Mouse (Mus musculus) lung, adult 18-20 months (tissue): Measurements from ENCODE around the gene Nudt8.
"Not testable (repeated sequence)": the region's sequence is repeated elsewhere in the genome, so short reads cannot be mapped to it uniquely, and the experiment has no call there.

Experiments used
- DNase-seq, 2 experiments: peaks; one replicate each; pipeline ENCODE4 v3.0.0; 2022; ENCODE audit warnings: mixed read lengths in 2 of 2

The Nudt8 gene

DNA sequence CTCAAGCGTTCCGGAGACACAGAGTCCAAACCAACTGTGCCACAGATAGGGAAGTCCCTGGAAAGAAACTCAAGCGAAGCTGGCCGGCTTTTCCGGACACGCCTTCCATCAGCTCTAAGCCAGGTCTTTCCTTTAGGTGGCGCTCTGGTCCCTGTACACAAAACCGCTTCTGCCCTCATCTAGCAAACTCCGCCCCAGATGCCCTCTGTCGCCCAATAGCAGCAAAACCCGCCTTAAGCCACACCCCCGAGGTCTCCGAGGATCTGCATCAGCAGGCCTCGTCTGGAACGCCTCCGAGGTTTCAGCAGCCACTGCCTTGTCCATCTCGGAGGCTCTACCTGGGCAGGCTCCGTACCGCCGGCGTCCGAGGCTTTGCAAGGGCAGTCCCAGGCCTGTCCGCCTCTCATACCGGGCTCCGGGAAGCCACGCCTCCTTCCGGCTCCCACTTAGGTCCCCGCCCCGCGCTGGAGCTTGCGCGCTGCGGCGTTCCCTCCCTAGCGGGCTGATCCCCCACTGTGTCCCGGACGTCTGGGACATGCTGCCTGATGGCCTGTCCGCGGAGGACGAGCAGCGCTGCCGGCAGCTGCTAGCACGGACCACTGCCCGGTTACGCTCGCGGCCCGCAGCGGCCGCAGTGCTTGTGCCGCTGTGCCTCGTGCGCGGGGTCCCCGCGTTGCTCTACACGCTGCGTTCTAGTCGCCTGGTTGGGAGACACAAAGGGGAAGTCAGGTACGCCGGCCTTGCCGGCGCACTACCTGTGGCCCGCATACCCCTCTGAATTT, at the start of gene Nudt8, which contains the start of gene Gm49405:
Nudt8 (plus strand) TSS at position 462 of the 782 bp plus-strand sequence.
Gm49405 (plus strand) TSS at position 508 of the 782 bp plus-strand sequence.
- peak; percentile 97 to 98 for DNase-seq

DNA sequence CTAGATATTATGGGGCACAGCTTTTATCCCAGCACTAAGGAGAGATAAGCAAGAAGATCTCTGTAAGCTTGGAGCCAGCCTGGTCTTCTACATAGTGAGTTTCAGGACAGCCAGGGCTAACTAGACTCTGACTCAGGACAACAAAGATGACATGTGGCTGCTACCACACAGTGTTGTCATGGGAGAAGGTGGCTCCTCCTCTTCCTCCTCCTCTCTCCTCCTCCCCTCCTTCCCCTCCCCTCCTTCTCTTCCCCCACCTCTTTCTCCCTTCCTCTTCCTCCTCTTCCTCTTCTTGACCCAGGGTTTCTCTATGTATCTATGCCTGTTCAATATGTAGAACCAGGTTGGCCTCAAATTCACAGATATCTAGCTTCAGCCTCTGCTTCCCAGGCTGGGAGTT, 48.9 kb upstream of the Nudt8 start:
- DNase-seq, result no peak

DNA sequence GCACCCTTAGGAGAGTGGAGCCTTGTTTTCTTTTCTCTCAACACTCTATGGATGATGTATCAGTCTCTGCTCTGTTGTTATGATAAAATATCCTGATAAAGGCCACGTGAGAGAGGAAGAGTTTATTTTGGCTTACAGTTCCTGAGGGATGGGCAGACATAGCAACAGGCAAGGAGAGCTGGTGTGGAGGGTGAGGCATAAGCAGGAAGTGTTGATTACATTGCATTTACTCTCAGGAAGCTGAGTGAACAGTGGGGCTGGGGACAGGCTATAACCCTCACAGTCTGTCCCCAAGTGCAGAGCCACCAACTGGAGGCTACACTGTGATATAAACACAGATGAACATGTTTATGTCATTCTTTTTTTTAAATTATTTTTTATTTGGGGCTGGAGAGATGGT, 48.3 kb upstream of the Nudt8 start:
- peak in 1 of 2 experiments; percentile 27 for DNase-seq

DNA sequence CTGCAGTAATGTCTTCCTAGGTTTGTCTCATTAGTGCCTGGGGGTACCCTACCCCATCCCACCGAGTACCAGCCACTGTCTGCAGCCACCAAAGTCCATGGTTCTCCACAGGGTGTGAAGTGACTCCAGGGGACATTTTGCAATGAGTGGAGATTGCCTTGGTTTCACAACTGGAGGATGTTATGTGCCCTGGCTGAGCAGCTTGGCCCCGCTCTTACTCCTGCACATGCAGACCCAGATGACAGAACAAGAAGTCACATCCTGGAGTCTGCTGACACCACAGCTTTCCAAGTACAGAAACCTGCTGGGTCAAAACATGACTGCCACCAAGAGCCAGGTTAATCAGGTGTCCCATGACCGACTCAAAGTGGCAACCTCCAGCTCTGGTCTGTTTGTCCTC, 45.3 kb upstream of the Nudt8 start:
- DNase-seq, result no peak

DNA sequence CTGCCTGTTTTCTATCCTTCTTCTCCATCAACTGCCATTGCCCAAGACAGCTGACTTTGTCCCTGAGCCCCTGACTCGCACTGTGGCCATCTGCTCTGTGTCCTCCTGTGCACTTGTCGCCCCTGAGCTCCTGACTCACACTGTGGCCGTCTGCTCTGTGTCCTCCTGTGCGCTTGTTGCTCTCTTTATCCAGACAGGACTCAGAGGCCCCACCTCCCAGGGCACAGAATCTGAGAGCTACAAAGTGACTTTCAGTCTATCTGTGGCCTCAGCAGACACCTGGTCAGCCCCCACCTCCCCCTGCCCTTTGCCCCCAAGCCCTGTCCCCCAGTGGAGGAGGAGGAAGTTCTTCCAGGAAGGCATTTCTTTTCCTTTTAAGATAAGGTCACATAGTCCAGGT, 44.6 kb upstream of the Nudt8 start:
- DNase-seq, result no peak

DNA sequence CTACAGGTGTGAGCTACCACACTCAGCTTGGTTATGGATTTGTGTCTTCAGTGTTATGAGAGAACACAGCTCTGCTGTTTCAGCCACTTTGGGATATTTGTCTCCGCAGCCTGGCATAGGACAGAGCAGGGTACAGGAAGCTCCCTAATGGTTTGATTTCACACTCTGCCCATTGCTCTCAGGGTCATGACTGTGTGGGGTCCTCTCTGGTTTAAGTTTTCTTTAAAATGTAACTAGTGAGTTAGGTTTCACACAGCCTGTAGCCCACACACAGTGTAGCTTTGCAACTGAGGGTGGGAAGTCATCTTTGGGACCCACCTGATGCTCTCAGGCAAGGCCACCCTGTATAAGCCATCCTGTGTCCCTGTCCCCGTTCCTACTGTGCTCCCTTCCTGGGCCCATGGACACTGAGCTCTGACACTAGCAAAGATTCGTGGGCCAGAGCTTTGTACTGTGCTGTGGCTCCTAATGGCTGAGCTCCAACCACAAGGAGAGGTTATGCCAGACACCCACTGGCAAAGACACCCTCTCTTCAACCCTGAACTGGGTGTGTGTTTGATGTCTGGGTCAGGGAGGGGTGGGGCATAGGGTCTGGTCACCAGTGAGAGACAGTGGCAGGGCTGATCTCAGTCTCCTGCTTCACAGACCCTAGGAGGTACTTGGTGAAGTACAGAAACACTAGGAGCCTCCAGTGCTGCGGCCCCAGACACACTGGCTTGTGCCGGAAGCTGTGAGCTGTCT, 42.9 kb upstream of the Nudt8 start:
- DNase-seq, result not testable (repeated sequence)

DNA sequence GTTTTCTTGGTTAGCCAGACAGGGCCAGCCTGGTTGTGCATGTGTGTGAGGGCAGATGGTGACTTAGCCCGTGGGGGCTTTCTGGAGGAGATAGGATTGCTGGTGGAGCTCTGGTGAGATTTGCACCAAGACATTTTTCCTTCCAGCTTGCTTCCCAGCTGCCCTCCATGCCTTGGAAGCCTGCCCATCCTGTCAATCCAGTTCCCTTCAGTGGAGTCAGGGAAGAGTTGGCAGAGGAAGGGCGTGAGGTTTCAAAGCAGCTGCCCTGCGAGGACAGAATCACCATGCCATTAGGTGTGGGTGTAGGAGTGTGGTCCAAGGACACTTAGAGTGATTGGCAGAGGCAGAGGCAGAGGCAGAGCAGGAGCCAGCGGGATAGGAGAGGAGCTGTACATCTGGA, 41.9 kb upstream of the Nudt8 start, which contains the start of gene Aldh3b3:
Aldh3b3 (plus strand) TSS at position 176 of the 400 bp plus-strand sequence.
- no peak for DNase-seq

DNA sequence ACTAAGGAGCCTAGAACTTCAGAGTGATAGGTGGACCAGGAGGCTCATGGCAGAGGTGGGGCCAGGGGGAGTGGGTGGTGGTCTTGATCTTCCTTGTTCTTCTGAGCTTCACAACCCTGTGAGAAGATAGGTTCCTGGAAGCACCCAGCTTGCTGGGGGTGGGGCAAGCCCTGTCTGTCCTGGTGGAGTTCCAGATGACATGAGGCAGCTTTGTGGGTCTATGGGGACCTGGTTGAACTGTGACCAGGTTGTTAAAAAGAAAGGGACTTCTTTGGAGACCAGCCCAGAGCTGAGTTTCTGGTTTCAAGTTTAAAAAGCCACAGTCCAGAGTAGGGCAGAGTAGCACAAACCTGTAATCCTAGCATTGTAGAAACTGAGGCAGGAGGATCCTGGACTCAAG, 41.4 kb upstream of the Nudt8 start:
- DNase-seq, result no peak

DNA sequence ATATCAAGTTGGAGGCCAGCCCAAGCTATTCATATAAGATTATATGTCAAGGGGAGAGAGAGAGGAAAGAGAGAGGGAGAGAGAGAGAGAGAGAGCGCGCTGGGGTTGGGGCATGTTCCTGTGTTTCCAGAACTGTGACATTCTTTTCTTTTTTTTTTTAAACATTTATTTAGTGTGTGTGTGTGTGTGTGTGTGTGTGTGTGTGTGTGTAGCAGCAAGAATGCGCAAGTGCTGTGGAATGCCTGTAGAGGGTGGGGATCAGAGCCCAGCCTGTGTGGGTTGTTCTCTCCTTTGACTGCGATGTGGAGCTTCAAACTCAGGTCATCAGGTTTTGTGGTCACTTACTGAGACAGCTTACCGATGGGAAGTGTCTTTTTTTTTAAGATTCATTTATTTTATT, 40.2 kb upstream of the Nudt8 start:
- peak in 1 of 2 experiments; percentile 35 for DNase-seq

DNA sequence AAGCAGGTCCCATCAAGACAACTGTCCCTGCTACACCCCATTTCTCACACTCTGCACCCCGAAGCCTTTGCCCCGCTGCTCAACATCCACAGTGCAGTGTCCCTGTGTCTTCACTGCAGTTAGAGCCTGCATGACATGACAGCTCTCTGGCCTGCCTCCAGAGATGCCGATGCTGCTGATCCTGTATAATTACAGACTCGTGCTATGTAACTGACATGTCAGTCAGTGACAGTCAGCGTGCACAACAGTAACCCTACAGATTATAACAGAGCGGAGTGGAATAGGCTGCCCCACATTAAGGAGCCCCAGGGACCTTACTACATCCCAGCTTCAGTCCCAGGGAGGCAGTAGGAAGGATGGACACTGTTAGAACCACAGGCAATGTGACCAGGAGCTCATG, 38.6 kb upstream of the Nudt8 start:
- DNase-seq, result not testable (repeated sequence)

DNA sequence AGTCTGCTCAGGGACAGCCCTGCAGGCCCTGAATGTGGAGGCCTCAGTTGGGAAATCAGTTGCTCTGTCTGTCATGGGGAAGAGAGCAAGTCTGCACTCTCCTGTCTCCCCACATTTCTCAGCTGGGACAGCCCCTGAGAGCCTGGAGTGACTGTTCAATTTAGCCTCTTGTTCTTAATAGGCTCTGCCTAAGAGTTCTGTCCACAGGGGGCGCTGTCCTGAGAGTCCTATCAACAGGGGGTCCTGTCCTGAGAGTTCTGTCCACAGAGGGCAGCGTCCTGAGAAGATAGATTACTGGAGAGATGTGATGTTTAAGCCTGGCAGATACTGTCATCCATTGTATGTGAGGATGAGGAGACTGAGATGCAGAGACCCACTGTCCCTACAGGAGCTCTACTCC, 37.9 kb upstream of the Nudt8 start:
- DNase-seq, result peak in 1 of 2 experiments; percentile 41

DNA sequence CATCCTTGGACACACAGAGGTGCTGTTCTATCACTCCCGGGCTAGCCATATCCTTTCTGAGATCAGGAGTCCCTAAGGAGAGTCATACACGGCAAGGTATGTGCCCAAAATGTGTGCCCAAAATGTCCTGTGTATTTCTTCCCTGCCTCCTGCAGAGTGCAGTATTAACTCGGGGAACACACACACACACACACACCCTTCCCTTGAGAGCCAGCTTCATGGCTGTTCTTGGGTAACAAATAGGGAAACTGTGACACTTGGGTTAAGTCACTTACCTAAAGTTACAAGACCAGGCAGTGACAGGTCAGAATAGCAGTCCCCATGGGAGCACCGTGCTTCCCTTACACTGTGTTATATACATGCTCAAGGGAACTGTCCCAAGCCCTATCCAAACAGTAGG, 36.4 kb upstream of the Nudt8 start:
- no peak for DNase-seq

DNA sequence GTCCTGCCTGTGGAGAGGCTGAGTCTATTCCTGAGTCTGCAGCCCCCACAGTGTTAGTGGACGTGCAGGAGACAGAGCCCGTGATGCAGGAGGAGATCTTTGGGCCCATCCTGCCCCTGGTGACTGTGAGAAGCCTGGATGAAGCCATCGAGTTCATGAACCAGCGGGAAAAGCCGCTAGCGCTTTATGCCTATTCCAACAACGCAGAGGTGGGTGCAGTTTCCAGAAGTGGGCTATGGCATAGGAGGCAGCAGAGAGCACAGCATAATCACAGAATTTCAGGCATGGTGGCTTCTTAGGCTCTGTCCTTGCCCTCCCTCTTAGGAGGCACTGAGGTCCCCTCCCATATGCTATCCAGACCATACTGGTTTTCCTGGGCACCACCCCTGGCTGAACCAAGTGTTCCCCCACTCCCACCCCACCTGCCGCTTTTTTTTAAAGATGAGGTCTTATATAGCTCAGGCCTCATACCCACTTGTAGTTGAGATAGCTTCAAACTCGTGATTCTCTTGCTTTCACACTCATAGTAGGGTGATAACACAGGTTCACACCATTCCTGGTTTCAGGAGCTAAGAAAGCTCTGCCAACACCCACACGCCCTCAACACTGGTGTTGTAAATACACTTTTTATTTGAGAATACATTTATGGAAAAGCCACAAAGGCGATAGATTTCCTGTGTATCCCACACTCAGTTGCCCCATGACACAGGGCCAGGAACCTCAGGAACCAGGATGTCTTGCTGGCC, 33.9 kb upstream of the Nudt8 start:
- no peak for DNase-seq

DNA sequence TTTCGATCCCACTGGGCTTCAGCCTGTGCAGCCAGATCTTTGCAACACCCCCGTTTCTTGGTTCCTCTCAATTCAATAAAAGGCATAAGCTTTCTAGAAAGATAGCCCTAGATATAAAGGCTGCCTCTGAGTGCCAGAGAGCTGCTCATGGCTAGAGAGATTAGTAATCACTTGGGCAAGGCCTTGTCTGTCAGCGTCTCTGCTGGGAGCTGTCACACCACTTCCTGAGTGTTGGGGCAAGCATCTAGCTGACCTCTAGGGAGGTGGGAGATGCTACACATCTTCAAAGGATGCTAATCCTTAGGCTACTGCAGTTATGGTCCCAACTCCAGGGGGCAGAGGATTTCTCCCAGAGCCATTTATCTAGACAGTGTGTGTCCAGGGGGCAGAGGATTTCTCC, 33.1 kb upstream of the Nudt8 start:
- DNase-seq, result no peak

DNA sequence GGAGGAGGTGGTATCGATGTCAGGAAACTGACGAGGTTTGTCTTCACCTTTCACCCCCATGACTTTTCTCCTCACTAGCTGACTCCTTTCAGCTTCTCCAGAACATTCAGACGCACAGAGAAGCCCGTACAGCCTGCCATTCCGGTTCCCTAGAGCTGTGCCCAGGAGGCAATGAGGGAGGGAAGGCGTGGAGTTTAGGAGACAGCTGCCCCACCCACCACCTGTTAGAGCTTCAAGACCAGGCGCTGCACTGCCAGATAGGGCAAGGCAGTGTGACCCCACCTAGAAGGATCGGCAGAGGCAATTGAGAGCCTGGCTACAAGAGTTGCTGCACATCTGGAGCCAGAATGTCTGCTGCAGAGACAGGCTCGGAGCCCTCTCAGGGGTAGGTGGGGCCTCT, 28.2 kb upstream of the Nudt8 start, which contains the start of gene Aldh3b2:
Aldh3b2 (plus strand) TSS at position 100 of the 400 bp plus-strand sequence.
- DNase-seq, result peak; percentile 62 to 71

DNA sequence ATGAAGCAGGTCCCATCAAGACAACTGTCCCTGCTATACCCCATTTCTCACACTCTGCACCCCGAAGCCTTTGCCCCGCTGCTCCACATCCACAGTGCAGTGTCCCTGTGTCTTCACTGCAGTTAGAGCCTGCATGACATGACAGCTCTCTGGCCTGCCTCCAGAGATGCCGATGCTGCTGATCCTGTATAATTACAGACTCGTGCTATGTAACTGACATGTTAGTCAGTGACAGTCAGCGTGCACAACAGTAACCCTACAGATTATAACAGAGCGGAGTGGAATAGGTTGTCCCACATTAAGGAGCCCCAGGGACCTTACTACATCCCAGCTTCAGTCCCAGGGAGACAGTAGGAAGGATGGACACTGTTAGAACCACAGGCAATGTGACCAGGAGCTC, 25.8 kb upstream of the Nudt8 start:
- not testable (repeated sequence) for DNase-seq

DNA sequence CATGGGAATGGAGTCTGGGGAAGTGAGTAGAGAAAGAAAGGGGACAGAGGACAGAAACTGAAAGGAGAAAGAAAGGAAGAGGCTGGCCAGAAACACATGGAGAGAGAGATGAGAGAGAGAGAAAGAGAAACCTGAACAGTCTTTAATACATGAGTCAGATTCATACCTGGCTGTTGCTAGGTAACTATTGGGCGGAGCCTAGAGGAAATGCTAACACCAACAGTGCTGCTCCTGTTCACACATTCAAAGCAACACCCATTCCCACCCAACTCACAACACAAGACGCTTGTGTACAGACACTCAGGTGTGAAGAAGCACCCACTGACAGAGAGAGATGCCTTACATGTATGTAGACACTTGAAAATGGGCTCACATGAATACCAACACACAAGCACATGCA, 24.5 kb upstream of the Nudt8 start:
- DNase-seq, result peak in 1 of 2 experiments; percentile 46

DNA sequence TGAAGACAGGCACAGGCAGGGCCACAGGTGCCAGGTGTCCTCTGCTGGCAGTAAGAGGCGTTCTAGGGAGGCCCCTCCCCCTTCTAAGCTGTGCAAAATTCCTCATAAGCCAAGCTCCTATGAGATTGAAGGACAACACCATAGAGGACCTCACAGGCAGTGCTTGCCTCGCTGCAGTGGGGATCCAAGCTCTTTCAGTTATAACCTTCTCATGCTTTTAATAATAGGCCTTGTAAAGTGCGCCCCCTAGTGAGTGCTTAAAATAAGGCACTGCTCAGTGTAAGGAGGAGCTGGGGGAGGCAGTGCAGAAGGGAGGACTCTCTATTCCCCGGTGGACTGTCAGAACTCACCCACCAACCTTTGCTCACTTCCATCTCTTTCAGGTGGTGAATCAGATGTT, 20.1 kb upstream of the Nudt8 start:
- peak; percentile 67 to 83 for DNase-seq

DNA sequence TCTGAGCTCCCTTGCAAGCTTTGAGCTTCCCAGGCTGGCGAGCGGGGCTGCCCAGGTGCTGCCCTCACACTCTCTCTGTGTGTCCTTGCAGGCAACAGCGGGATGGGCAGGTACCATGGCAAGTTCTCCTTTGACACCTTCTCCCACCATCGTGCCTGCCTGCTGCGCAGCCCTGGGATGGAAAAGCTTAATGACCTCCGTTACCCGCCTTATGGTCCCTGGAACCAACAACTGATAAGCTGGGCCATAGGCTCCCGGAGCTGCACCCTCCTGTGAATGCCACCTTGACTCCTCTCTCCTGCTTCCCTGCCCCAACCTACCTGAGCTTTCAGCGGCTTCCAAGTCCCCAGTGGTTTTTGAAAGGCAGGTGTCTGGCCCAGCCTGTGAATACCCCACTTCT, 19.5 kb upstream of the Nudt8 start:
- no peak for DNase-seq

DNA sequence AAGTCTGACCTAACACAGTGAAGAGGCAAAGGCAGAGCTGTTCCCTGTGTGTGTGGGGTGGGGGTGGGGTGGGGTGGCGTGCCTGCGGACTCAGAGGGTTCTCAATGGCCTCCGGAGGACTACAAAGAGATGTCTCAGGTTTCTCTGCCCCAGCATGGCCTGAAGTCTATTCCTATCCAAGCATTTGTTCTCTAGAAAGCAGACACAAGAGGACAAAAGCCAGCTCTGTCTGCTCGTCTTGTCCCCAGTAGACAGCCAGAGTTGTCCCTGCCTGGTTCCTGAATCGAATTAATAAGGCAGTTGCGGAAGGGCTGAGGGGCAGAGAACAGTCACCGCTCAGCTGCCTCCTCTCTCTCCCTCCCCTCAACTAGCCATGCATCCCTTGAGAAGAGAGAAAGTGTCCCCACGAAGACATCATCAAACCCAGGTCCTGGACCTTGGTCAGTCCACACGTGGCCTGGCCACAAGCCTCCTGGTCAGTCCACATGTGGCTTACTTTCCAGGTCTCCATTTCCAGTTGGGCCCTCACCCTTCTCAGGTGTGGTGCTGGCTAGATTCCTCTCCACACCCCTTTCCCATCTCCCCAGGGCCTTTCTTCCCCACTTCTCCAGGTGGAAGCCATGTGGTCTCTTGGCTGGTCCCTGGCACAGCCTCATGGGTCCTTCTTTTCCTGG, 16.7 kb upstream of the Nudt8 start:
- DNase-seq, result no peak

DNA sequence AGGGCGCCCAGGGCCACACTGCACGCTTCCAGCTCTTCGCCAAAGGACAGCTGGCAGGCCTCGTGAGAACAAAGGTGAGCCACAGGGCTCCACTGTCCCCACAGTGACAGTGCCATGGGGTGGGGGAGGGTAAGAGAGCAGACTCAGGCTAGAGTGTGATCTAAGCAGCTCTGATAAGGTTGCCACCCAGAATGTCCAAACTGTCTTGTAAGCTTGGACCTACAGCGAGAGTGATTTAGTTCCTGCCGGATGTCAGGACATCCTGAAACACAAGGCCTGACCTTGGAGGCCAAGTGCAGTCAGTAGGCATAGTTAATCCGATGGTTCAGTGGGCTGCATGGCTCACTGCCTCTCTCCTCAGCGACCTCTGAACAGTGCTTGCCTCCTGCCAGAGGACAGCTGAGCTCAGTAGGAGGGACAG, 15.1 kb upstream of the Nudt8 start:
- peak in 1 of 2 experiments; percentile 59 for DNase-seq

DNA sequence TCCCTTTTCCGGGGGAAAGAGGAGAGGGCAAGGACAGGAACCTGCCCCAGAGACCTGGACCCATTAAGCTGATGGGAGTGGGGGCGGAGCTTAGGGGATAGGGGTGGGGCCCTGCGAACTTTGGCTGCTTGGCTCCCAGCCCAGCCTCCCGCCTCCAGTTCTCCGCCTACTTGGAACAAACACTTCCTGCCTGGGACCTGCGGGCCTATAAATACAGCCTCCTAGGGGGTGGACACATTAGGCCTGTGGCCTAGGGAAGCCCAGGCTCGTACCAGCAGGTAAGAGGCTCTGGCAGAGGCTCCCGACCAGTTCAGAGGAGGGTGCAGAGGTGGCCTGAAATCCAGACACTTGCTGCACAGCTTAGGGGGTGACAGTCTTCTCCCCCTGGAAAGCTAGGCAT, 14.0 kb upstream of the Nudt8 start, which contains the start of gene Acy3:
Acy3 (plus strand) TSS at position 237 of the 400 bp plus-strand sequence.
- DNase-seq, result peak; percentile 83 to 89
